Mouse (Mus musculus) liver, adult 2 months (tissue): ENCODE data around the gene Gm43951. TPM values are rescaled to one million over a fixed set of nuclear protein-coding genes. Genes with fewer than 3 reads are reported as not detected.
"Not testable (repeated sequence)": the region's sequence is repeated elsewhere in the genome, so short reads cannot be mapped to it uniquely, and the experiment has no call there.

Experiments
- DNase-seq: peaks from one replicate; pipeline ENCODE4 v3.0.0-alpha.2; 2011; ENCODE audit warnings: low read depth, low spot score; ENCODE audit errors: extremely low read depth
- H3K27ac ChIP-seq: fragments of 200-500 bp; replicated peaks from 2 replicates; pipeline ENCODE4 v1.5.1; 2012; ENCODE audit warnings: low read depth, mild to moderate bottlenecking, control low read depth, inconsistent platforms, low read length; ENCODE audit not compliant: insufficient read depth
- H3K27me3 ChIP-seq: fragments of 200-500 bp; 2 replicates; pipeline ENCODE4 v1.6.1; 2012; ENCODE audit warnings: mild to moderate bottlenecking, moderate library complexity, low read length, inconsistent platforms; ENCODE audit not compliant: control insufficient read depth, insufficient read depth
- H3K36me3 ChIP-seq: fragments of 200-500 bp; 2 replicates; pipeline ENCODE4 v1.6.1; 2012; ENCODE audit warnings: low read length, inconsistent platforms; ENCODE audit not compliant: control insufficient read depth, insufficient read depth
- H3K4me1 ChIP-seq: fragments of 200-500 bp; 2 replicates; pipeline ENCODE4 v1.6.1; 2011; ENCODE audit warnings: low read length; ENCODE audit not compliant: control insufficient read depth, insufficient read depth
- H3K4me3 ChIP-seq: fragments of 200-500 bp; 2 replicates; pipeline ENCODE4 v1.5.1; 2011; ENCODE audit warnings: low read depth, mild to moderate bottlenecking, control low read depth, low read length, moderate library complexity; ENCODE audit not compliant: insufficient read depth
- H3K79me2 ChIP-seq: fragments of 200-500 bp; 2 replicates; pipeline ENCODE4 v1.6.1; 2012; ENCODE audit warnings: inconsistent platforms, mild to moderate bottlenecking, low read length, moderate library complexity; ENCODE audit not compliant: control insufficient read depth, insufficient read depth
- H3K9ac ChIP-seq: fragments of 200-500 bp; 2 replicates; pipeline ENCODE4 v1.6.1; 2012; ENCODE audit warnings: low read depth, mild to moderate bottlenecking, control low read depth, inconsistent platforms, low read length
- CTCF ChIP-seq: fragments of 200-500 bp; IDR thresholded peaks from 2 replicates; pipeline ENCODE4 v1.5.1; 2011; ENCODE audit warnings: low read depth, low read length, control low read depth
- POLR2A ChIP-seq: fragments of 200-500 bp; IDR thresholded peaks from 2 replicates; pipeline ENCODE4 v1.6.1; 2011; ENCODE audit warnings: low read length, control low read depth; ENCODE audit not compliant: insufficient read depth; ENCODE audit errors: extremely low read depth
- WGBS: fragments of 180-500 bp; shearing (Covaris S2); methylation state at CpG from one replicate; pipeline ENCODE4 v1.1.7; 2018; 5-methylcytosine and 5-hydroxymethylcytosine counted together
- polyA plus RNA-seq: library from polyadenylated mRNA; depleted of rRNA; stranded (reverse); fragments of >200 nt; gene quantifications from 2 replicates; pipeline ENCODE4 v1.2.3, GENCODE M21; 2012
- total RNA-seq: library from RNA; depleted of rRNA; stranded (reverse); fragments of >200 nt; gene quantifications from 2 replicates; pipeline ENCODE4 v1.2.3, GENCODE M21; 2014

Gm43951 gene
- total and polyA plus RNA-seq, 2 experiments, result 0.05 to 0.18 TPM

GRCm38 (mm10) chr11:72175966-72176365 is 30.7 kb downstream of the Gm43951 start:
- DNase-seq, result no peak
- WGBS, result 93% methylated on average over 5 of the region's 5 CpGs
- TF ChIP-seq CTCF (no peak), POLR2A (no peak)
- Histone ChIP-seq H3K36me3 (peaks cover 31% of the 10 kb centered on the region), H3K27ac (no peak overlapping the region), H3K4me3 (no peak overlapping the region), H3K9ac (no peak overlapping the region), H3K4me1 (no peaks in the 10 kb centered on the region), H3K79me2 (no peaks in the 10 kb centered on the region), H3K27me3 (no peaks in the 10 kb centered on the region)

GRCm38 (mm10) chr11:72174721-72175120 is 31.9 kb downstream of the Gm43951 start:
- Histone ChIP-seq H3K36me3 (peaks cover 30% of the 10 kb centered on the region), H3K27ac (no peak overlapping the region), H3K9ac (no peak overlapping the region), H3K79me2 (no peaks in the 10 kb centered on the region), H3K4me3 (no peak overlapping the region), H3K4me1 (no peaks in the 10 kb centered on the region), H3K27me3 (no peaks in the 10 kb centered on the region)
- TF ChIP-seq CTCF (no peak), POLR2A (no peak)
- WGBS, result 97% methylated on average over 6 of the region's 6 CpGs
- no peak for DNase-seq

- no peaks in the 10 kb centered on the region for H3K27me3 ChIP-seq
- no peak overlapping the region for H3K4me3 ChIP-seq
- H3K36me3 ChIP-seq, result peaks cover 29% of the 10 kb centered on the region
- H3K79me2 ChIP-seq, result no peaks in the 10 kb centered on the region
- H3K4me1 ChIP-seq, result no peaks in the 10 kb centered on the region
- no peak overlapping the region for H3K27ac ChIP-seq
- no peak for TF ChIP-seq POLR2A
- TF ChIP-seq CTCF, result no peak
- 91% methylated on average over 5 of the region's 5 CpGs for WGBS
- no peak for DNase-seq
- no peak overlapping the region for H3K9ac ChIP-seq
Measured at GRCm38 (mm10) chr11:72173506-72173905, 33.1 kb downstream of the Gm43951 start.

GRCm38 (mm10) chr11:72171906-72172305 is 34.7 kb downstream of the Gm43951 start:
- H3K79me2 ChIP-seq, H3K4me3 ChIP-seq, H3K27me3 ChIP-seq, H3K9ac ChIP-seq, H3K4me1 ChIP-seq, H3K27ac ChIP-seq, DNase-seq: not testable (repeated sequence)
- H3K36me3 ChIP-seq, result peaks cover 23% of the 10 kb centered on the region; the same call in 1 of the 2 replicates
- WGBS, result 91% methylated on average over 4 of the region's 4 CpGs

GRCm38 (mm10) chr11:72169871-72170270 is 36.8 kb downstream of the Gm43951 start:
- WGBS, result 82% methylated on average over 4 of the region's 4 CpGs
- Histone ChIP-seq H3K36me3 (peaks cover 17% of the 10 kb centered on the region; the same call in 1 of the 2 replicates), H3K9ac (no peak overlapping the region), H3K27me3 (no peaks in the 10 kb centered on the region), H3K4me1 (no peaks in the 10 kb centered on the region), H3K27ac (no peak overlapping the region), H3K79me2 (no peaks in the 10 kb centered on the region), H3K4me3 (no peak overlapping the region)
- DNase-seq, result no peak
- TF ChIP-seq CTCF (no peak), POLR2A (no peak)

- DNase-seq, result no peak
- no peak overlapping the region for H3K27ac ChIP-seq
- no peak overlapping the region for H3K9ac ChIP-seq
- WGBS, result 93% methylated on average over 2 of the region's 2 CpGs
- H3K79me2 ChIP-seq, result no peaks in the 10 kb centered on the region
- H3K27me3 ChIP-seq, result no peaks in the 10 kb centered on the region
- H3K4me3 ChIP-seq, result no peak overlapping the region
- no peak for TF ChIP-seq CTCF
- peaks cover 22% of the 10 kb centered on the region for H3K36me3 ChIP-seq
- H3K4me1 ChIP-seq, result no peaks in the 10 kb centered on the region
Measured at GRCm38 (mm10) chr11:72163198-72163597, 43.4 kb downstream of the Gm43951 start.
